9 mouse cellular contexts compared by ENCODE assay signal in the genomic region with DNA sequence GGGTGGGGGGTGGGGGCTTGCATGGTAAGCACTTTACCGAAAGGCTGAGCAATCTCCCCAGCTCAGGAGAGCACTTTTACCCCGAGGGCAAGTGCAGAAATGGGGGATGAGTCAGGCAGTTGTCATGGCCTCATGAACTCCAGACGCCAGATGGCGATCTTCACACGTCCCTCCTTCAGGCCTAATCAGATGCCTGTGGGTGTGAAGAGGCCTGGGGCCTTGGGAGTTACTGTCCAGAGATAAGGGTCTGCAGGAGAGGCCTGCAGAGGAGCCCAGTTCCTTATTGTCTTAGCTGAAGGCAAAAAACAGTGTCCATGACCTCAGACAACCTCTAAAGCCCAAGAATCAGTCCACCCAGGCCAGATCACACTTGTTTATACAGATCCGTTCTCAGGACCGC. TPM values are rescaled to one million over a fixed set of nuclear protein-coding genes. Genes with fewer than 3 reads are reported as not detected.
A peak's percentile ranks its signal among the peaks of the same experiment; 100 is the strongest.
DNase-seq lines count a peak whose midpoint lies in the region; ATAC-seq and TF ChIP-seq lines count a peak whose summit lies in the region.
"Had no signal": no experiment of that assay in that cellular context is flagged by ENCODE, and none has a peak within 500 bp of the region (broad histone marks: within the 10 kb centered on the region; RNA-seq: fewer than 3 reads in every experiment).

No protein-coding gene starts in this region.

- peak; percentile 68 for ATAC-seq in G1E (ENCODE audit: extremely low read depth, insufficient number of reproducible peaks, low FRiP score, poor library complexity, severe bottlenecking)
- no peak for ATAC-seq in embryonic facial prominence, embryonic 11.5 days (replicated peaks; ENCODE audit: insufficient number of reproducible peaks, low FRiP score, low TSS enrichment, low read depth)
- ATAC-seq in activated CD4-positive, CD25-positive, alpha-beta regulatory T cell, adult 4 months, result no peak

- peaks cover 37% of the 10 kb centered on the region for H3K27me3 ChIP-seq in G1E (ENCODE audit: insufficient read depth, low read length)
- no peaks in the 10 kb centered on the region for H3K27me3 ChIP-seq in embryonic facial prominence, embryonic 11.5 days (ENCODE audit: control insufficient read depth, insufficient read depth, low read length)
- H3K27me3 ChIP-seq: limb, embryonic 12.5 days had no signal

- H3K9me3 ChIP-seq in G1E (replicated peaks), result no peaks in the 10 kb centered on the region
- no peaks in the 10 kb centered on the region for H3K9me3 ChIP-seq in embryonic facial prominence, embryonic 11.5 days (replicated peaks; ENCODE audit: control insufficient read depth, low read length)
- H3K9me3 ChIP-seq: limb, embryonic 12.5 days had no signal

- H3K4me2 ChIP-seq in embryonic facial prominence, embryonic 11.5 days (ENCODE audit: low read depth, low read length), result no peak overlapping the region
- H3K4me2 ChIP-seq: limb, embryonic 12.5 days had no signal

- no peak overlapping the region; the same call in 1 of the 2 replicates for H3K9ac ChIP-seq in embryonic facial prominence, embryonic 11.5 days (replicated peaks; ENCODE audit: low read length)
- H3K9ac ChIP-seq: limb, embryonic 12.5 days had no signal

- peaks cover 12% of the 10 kb centered on the region for H3K4me1 ChIP-seq in G1E (ENCODE audit: insufficient read depth, low read depth, low read length)
- no peaks in the 10 kb centered on the region for H3K4me1 ChIP-seq in embryonic facial prominence, embryonic 11.5 days (ENCODE audit: control insufficient read depth, insufficient read depth, low read length)
- H3K4me1 ChIP-seq: limb, embryonic 12.5 days had no signal

- 24% methylated on average over 7 of the region's 7 CpGs for WGBS in embryonic facial prominence, embryonic 11.5 days

- TF ChIP-seq CTCF in G1E (IDR thresholded peaks at IDR 0.05; ENCODE audit: low read depth, low read length), result peak; percentile 83

- H3K4me3 ChIP-seq in G1E (ENCODE audit: low read depth, low read length), result no peak overlapping the region
- H3K4me3 ChIP-seq in embryonic facial prominence, embryonic 11.5 days (ENCODE audit: low read depth, low read length), result no peak overlapping the region
- H3K4me3 ChIP-seq: limb, embryonic 12.5 days had no signal

- peak; percentile 85 for DNase-seq in G1E (ENCODE audit: low spot score)
- DNase-seq in adrenal gland, adult 8-10 months, result peak; percentile 77
- DNase-seq in embryonic facial prominence, embryonic 11.5 days (ENCODE audit: low spot score), result peak; percentile 55
- DNase-seq in heart, postnatal 4 days, result peak; percentile 82
- peak; percentile 57 for DNase-seq in layer of hippocampus, adult 9-10 months (ENCODE audit: low spot score)
- DNase-seq in lung, postnatal 10 days, result peak; percentile 83
- DNase-seq in right cerebral cortex, postnatal 14 days, result peak; percentile 75

- H3K36me3 ChIP-seq in G1E (replicated peaks), result peaks cover 20% of the 10 kb centered on the region
- no peaks in the 10 kb centered on the region; the same call in none of the 2 replicates for H3K36me3 ChIP-seq in embryonic facial prominence, embryonic 11.5 days (replicated peaks; ENCODE audit: control insufficient read depth, insufficient read depth, low read depth, low read length)

- H3K27ac ChIP-seq in embryonic facial prominence, embryonic 11.5 days (replicated peaks; ENCODE audit: low read depth, low read length), result no peak overlapping the region
- H3K27ac ChIP-seq: limb, embryonic 12.5 days had no signal

RNA-seq across cellular contexts. Expression of a gene that starts 10.4 kb away (rescaled TPM):
- total RNA-seq in G1E (2014; fragmentation: Nextera tagmentation) (not detected in 2 replicates), G1E (2017) (0.55 TPM in 1 of 2 replicates, not detected in the other)
- not detected in 2 replicates for polyA plus RNA-seq in G1E (2012)
- 10 to 100 TPM; 15.4 to 57.8 (median 31.3) TPM for total RNA-seq in adrenal gland, adult 8-10 months (2022)
- 60.0 and 69.4 TPM in 2 replicates for polyA plus RNA-seq in embryonic facial prominence, embryonic 11.5 days (2014; fragmentation: Nextera tagmentation; extraction: Ambion mirVana)
- 10 to 100 TPM; 68.8 to 76.1 TPM for total RNA-seq in heart, postnatal 4 days (2021)
- polyA plus RNA-seq in activated CD4-positive, CD25-positive, alpha-beta regulatory T cell, adult 4 months (2017; shearing (Covaris generic)), result not detected

RNA-seq across cellular contexts. Expression of a gene that starts 11.2 kb away (rescaled TPM):
- total RNA-seq in G1E (2014; fragmentation: Nextera tagmentation), result not detected in 2 replicates
- total RNA-seq in G1E (2017), result 0.06 TPM in 1 of 2 replicates, not detected in the other
- polyA plus RNA-seq in G1E (2012), result not detected in 2 replicates
- 10 to 100 TPM; 28.4 to 63.1 (median 42.6) TPM for total RNA-seq in adrenal gland, adult 8-10 months (2022)
- polyA plus RNA-seq in embryonic facial prominence, embryonic 11.5 days (2014; fragmentation: Nextera tagmentation; extraction: Ambion mirVana), result 33.0 and 37.1 TPM in 2 replicates
- 10 to 100 TPM; 28.0 to 30.0 TPM for total RNA-seq in heart, postnatal 4 days (2021)
- polyA plus RNA-seq in activated CD4-positive, CD25-positive, alpha-beta regulatory T cell, adult 4 months (2017; shearing (Covaris generic)), result not detected

RNA-seq across cellular contexts. Expression of a gene that starts 15.8 kb away (rescaled TPM):
- total RNA-seq in G1E (2014; fragmentation: Nextera tagmentation), result 13.3 and 18.9 TPM in 2 replicates
- 19.1 and 19.6 TPM in 2 replicates for total RNA-seq in G1E (2017)
- 41.2 and 49.0 TPM in 2 replicates for polyA plus RNA-seq in G1E (2012)
- 10 to 100 TPM; 49.7 to 76.8 (median 68.5) TPM for total RNA-seq in adrenal gland, adult 8-10 months (2022)
- polyA plus RNA-seq in embryonic facial prominence, embryonic 11.5 days (2014; fragmentation: Nextera tagmentation; extraction: Ambion mirVana), result 136 and 145 TPM in 2 replicates
- total RNA-seq in heart, postnatal 4 days (2021), result 10 to 100 TPM; 52.3 to 55.3 TPM
- polyA plus RNA-seq in activated CD4-positive, CD25-positive, alpha-beta regulatory T cell, adult 4 months (2017; shearing (Covaris generic)), result 100 to 1,000 TPM; 118 to 125 TPM

RNA-seq across cellular contexts. Expression of a gene that starts 15.9 kb away (rescaled TPM):
- total RNA-seq in G1E (2014; fragmentation: Nextera tagmentation) (0.83 and 2.2 TPM in 2 replicates), G1E (2017) (0.23 and 0.98 TPM in 2 replicates)
- polyA plus RNA-seq in G1E (2012), result not detected in 2 replicates
- total RNA-seq in adrenal gland, adult 8-10 months (2022), result 1 to 10 TPM in 3 of 4 experiments, under 1 TPM in 1; 0.99 to 2.3 (median 1.5) TPM
- 0.52 and 0.57 TPM in 2 replicates for polyA plus RNA-seq in embryonic facial prominence, embryonic 11.5 days (2014; fragmentation: Nextera tagmentation; extraction: Ambion mirVana)
- under 1 TPM; 0.43 to 0.59 TPM for total RNA-seq in heart, postnatal 4 days (2021)
- polyA plus RNA-seq in activated CD4-positive, CD25-positive, alpha-beta regulatory T cell, adult 4 months (2017; shearing (Covaris generic)), result not detected

RNA-seq across cellular contexts. Expression of a gene that starts 28.3 kb away (rescaled TPM):
- total RNA-seq in G1E (2014; fragmentation: Nextera tagmentation), result not detected in 2 replicates
- 0.33 and 0.58 TPM in 2 replicates for total RNA-seq in G1E (2017)
- polyA plus RNA-seq in G1E (2012), result not detected in 2 replicates
- 100 to 1,000 TPM in 1 of 4 experiments, 10 to 100 TPM in 3; 57.5 to 101 (median 82.0) TPM for total RNA-seq in adrenal gland, adult 8-10 months (2022)
- polyA plus RNA-seq in embryonic facial prominence, embryonic 11.5 days (2014; fragmentation: Nextera tagmentation; extraction: Ambion mirVana), result 31.8 and 37.4 TPM in 2 replicates
- total RNA-seq in heart, postnatal 4 days (2021), result 100 to 1,000 TPM; 223 to 234 TPM
- 1 to 10 TPM in 1 of 2 experiments, under 1 TPM in 1; 0.19 to 1.5 TPM for polyA plus RNA-seq in activated CD4-positive, CD25-positive, alpha-beta regulatory T cell, adult 4 months (2017; shearing (Covaris generic))

Comparison
In these comparisons a context has a peak if more than half of its experiments do, and no peak if none do; other contexts are left out.
1. RNA of a gene that starts 10.4 kb away (total RNA-seq): 68.8 to 76.1 TPM in heart, postnatal 4 days and 15.4 to 57.8 TPM in adrenal gland, adult 8-10 months; 0.55 TPM in G1E; every median in the first group is over 10 times any median in the second.
2. RNA of a gene that starts 11.2 kb away (total RNA-seq): 28.4 to 63.1 TPM in adrenal gland, adult 8-10 months and 28.0 to 30.0 TPM in heart, postnatal 4 days; 0.06 TPM in G1E; every median in the first group is over 10 times any median in the second.
3. Peak in every context shown above with its lines, with median percentiles within 50 percentile points of each other: DNase-seq.